Mouse (Mus musculus): ENCODE measurements at regions not wholly inside any gene's neighbourhood (a gene's known extent, or its start where the extent isn't known, plus 50 kb on each side); places are given as distances from the start of the nearest gene placed in this dataset.

DNA sequence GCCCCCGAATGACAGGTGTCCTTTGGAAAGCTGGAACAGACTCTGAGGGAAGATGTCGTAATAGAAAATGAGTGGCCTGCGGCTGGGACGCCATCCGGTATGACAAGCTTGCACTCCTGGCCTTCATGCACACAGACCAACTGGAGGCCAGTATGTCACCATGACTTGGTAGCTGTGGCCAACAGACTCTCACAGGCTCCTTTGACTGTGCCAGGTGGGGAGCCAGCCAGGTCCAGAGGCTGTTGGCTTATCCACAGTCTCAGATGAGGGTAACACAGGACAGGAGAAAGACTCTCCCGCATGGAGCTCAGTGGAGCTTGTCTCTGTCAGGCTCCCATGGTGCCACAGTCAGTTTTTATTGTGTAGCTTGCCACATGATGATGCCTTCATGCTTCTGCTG, 219.7 kb downstream of the Sox2 start:
- DNase-seq: peak; percentile 58 to 73

DNA sequence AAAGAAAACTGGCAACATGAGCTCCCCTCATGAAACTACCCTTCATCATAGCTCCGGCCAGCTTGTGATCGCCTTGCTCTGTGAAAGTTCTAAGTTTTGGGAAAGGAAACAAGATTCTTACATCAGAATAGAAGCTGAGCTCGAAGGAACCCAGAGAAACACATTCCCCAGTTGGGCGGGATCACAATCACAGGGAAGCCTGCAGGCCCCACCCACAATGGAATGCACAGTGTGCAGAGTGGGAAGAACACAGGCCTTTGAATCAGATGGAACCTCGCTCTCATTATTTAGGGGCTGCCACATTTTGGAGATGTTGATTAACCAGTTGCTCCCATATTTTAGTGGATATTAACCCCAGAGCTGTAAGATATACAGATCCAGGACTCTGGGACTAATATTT, 234.9 kb downstream of the Sox2 start:
- DNase-seq: no peak

DNA sequence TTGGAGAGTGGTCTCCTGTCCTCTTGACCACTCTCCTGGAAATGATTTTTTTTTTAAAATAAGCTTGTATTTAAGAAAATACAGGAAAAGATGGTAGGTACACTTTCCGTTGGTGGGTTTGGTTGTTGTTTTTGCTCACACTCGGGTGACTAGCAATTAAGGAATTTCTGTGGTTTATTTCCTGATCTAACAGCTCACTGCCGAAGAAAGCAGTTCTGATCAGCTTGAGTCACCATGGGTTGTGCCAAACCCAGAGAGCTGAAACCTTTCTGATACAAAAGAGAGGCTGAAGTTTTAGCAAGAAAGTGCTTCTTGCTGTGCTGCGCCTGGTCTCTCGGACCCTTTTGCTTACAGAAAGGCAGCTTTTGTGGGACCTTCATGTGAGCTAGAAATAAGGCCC, 243.2 kb downstream of the Sox2 start:
- no peak for DNase-seq

DNA sequence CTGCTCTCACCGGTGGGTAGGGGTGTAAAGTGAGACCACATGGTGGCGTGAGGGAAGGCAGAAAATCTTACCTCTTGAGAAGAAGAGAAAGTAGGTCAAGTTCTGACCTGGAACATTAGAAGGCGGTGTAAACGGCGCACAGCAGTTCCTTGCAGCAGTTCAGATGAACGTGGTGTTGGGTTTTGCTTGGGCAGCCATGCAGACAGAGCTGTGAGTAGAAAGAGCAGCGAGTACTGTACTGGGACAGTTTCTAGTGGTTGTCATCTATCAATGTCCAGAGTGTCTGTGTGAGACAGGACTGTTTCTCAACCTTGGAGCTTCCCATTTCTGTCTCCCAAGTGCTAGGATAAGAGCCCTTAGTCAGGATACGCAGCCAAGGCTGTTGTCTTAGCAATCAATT, 252.9 kb downstream of the Sox2 start:
- DNase-seq: no peak

DNA sequence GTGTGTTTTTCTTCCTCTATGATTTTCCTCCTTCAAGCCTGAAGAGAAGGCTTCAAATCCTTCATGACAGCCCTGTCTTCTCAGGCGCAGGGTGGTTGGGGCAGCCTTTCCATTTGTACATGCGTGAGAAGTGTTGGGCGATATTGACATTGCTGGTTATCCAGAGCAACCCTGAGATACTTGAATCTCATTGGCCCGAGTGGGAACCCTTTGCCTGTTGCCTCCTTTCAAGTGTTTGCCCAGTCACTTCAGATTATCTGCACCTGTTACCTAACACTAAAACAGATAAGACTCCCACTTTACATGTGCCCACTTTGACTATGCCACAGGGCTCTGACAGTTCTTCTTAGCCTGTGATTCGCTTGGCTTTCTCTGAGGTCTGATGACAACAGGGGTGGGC, 258.3 kb downstream of the Sox2 start:
- no peak for DNase-seq

DNA sequence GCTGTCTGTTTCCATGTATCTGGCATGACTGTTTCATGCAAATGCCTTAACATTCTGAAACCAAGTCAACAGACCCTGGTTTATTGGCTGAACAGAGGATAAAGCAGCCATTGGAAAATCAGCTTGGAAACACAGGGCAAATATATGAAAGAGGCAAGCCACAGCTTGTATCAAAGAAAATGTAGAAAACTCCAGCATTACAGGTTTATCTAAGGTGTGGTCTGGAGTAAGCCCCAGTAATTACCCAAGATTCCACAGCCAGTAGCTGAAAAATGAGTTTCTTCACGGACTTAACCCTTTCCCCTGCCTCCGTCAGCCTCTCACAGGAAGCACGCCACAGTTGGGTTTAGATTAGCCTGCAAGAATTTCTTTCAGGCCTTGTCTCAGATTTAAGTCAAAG, 259.1 kb downstream of the Sox2 start:
- DNase-seq: no peak

DNA sequence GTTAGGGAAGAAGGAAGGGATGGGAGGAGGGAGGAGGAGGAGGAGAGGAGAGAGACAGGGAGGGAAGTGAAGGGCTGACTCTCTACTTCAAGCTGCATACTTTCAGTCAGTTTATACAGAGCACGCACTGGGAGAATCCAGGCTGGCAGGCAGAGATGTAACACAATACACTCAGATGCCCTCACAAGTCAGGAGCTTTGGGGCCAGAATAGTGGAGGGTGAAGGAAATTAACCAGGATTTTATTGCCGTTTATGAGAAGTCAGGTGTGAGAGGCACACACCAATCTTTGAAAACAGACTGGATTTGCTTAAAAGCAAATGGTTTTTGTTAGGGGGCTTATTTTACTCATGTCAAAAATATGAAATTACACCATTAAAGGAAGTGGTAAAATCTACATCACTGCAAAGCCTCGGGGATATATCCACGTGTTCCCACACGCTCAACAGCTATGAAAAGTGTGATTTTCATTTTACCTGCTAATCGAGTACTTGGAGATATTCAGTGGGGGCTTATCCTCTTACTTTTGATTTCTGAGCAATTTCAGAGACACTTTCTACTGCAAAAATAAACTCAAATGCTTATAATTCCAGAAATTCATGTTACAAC, 268.2 kb downstream of the Sox2 start:
- no peak for DNase-seq

DNA sequence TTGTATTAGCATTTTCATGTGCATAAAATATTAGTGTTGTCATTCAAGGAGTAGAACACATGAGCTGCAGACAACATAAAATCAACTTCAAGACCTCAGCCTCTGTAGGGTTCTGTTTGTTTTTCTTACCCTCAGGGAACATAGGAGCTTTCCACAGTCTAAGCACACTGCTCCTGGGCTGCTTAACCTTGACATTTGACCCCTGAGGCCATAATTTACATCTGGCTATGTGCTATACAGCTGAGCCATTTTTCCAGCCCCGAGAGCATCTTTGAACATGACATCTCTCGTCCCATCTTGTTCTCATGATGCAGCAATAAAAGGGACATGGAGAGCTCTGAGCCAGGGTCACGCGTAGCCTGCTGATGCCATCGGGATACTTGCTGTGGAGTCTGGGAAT, 270.3 kb downstream of the Sox2 start:
- no peak for DNase-seq

DNA sequence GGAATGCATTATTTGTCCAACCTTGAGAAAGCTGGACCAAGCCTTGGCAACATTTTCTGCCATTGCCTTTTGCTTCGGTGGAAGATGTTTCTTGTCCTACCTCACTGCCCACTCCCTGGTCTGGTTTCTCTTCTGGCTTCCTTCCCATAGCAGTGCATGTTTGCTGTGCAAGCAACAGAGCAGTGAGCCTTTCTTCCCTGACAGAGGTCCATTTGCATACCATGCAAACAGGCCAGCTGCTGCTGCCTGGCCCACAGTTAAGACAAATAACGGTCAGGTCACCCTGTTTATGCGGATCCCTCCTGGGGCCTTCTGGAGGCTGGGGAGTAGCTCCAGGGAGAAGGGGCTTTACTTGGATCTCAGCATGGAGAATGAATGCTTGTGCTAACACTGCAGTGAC, 299.7 kb downstream of the Sox2 start:
- no peak for DNase-seq

DNA sequence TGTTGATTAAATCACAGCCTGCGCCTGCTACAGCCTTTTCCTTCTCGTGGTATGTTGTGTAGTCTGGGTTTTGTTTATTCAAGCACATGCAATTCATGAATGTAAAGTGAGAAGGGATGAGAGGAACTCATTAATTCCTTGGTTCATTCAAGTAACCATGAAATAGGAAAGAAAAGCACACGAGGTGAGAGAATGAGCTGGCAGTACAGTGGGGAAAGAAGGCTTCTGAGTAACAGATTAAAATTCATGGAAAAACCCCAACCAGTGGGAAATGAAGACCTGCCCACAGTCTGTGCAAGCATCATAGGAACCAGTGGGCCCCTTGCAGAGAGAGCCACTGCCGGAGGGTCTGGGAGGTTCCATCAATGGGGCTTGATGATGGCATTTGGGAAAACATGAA, 306.0 kb downstream of the Sox2 start:
- DNase-seq: no peak

DNA sequence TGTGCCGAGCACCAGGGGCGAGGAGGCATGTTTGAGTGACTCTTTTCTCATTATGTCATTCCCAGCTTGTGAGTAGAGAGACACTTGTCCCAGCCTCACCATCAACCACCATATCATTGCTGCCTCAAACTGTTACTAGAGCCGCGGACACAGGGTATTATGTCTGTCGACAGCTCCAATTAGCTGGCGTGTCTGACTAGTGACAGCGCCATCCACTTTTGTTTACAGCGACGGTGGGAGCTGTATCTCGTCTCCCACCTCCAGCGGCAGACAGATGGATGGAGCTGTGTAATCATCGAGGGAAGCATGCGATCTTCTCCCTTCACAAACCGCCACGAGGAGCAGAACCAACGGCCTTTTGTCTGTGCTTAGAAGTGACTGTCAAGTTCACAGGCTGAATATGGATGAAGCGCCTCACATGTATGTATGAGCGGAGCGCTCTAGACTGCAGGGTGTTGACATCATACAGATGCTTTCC, 308.9 kb downstream of the Sox2 start:
- DNase-seq: no peak

DNA sequence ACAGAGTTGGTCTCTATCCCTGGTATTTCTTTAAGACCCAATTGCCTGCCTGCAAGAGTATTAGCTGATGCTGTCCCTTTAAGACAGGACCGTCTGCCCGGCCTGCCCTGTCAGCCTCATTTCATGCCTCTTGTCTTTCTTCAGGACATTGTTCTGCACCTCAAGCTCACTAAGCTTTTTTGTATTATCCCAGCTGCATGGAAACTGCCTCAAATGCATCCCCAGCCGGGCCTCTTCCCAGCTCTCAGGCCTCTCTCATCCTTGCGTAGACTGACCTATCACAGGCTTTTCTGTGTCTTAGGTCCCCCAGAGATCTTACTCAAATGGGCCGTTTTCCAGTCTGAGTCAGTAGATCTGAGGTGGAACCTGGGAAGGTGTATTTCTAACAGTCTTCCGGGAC, 316.2 kb downstream of the Sox2 start:
- DNase-seq: no peak

DNA sequence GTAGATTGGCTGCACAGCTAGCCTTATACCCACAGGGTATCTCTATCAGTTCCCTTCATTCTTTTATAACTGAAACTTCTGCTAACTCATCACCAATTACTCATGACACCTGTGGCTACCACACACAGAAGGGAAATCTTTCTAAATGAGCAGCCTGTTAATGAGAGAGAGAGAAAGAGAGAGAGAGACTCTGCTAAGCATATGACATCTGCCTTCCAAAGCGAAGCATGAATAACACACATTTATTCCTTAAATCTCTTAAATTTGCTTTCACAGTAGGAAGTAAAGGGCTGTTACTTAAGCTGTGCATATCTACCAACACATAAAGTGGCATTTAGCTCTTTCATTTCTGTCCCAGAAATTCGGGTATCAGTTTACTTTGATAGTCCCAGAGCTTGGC, 317.7 kb downstream of the Sox2 start:
- DNase-seq: no peak

DNA sequence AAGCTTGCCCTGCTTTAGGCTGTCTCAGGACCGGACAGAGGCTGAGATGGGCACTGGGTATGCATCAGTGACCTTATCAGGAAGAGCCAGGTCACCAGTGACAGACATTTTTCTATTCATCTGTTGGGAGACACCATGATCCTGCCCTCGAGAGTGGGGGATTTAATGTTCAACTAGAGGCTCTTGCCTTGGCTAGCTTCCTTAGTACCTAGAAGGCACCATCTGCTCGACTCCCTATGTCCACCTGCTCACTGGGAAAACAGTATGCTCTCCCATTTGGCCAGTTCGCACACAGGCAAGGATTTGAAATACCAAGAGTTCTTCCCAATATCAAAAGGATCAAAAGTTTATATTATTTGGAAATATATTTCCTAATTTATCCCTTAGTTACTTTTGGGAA, 321.3 kb downstream of the Sox2 start:
- peak; percentile 76 to 77 for DNase-seq

DNA sequence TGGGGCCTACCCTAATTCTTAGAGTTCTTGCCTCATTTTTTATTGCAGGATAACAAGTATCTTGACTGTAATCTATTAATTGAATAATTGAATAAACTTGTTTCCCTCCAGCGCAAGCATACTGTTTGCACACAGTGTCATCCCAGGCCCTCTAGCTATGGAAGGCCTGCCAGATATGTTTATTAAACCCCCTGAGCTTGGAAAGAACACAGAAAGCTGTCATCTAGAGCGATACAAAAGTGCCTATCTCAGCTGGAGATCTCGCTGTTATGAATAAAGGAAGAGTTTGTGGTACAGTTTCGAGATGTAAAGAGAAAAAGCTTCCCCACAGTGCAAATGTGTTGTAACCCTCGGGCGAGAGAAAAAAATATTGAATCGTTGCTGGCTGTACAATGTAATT, 324.2 kb downstream of the Sox2 start:
- DNase-seq: peak; percentile 33 to 38

Measured in cerebellum, postnatal 10 days (tissue).